Mouse (Mus musculus) cerebellum, adult 8-10 months (tissue): Measurements from ENCODE around the gene Ccin.
A peak's percentile ranks its signal among the peaks of the same experiment; 100 is the strongest.

Experiments used
- DNase-seq: peaks from one replicate; pipeline ENCODE4 v3.0.0; 2022

Gene Ccin

DNA sequence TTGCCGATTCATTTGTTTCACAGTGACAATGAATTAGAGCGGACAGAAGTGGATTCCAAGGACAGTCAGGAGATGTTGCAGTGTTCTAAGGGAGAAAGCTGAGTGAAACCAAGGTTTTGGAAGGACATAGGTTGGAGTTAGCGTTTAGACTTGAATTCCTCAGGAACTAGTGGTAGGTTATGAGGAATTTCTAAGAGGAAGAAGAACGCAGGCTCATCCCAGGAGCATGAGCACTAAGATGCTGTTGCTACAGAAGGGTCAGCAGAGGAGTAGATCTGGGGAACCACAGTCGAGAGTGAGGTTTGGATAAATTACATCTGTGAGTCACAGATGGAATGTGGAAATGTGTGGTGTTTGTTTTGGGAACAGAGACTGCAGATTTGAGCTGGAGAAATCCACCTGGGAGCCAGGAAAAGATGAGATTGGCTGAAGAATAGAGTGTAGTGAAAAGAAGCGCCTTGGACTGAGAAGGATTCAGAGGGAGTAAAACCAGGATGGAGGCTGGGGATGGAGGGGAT, 7.0 kb upstream of the Ccin start:
- DNase-seq: no peak

DNA sequence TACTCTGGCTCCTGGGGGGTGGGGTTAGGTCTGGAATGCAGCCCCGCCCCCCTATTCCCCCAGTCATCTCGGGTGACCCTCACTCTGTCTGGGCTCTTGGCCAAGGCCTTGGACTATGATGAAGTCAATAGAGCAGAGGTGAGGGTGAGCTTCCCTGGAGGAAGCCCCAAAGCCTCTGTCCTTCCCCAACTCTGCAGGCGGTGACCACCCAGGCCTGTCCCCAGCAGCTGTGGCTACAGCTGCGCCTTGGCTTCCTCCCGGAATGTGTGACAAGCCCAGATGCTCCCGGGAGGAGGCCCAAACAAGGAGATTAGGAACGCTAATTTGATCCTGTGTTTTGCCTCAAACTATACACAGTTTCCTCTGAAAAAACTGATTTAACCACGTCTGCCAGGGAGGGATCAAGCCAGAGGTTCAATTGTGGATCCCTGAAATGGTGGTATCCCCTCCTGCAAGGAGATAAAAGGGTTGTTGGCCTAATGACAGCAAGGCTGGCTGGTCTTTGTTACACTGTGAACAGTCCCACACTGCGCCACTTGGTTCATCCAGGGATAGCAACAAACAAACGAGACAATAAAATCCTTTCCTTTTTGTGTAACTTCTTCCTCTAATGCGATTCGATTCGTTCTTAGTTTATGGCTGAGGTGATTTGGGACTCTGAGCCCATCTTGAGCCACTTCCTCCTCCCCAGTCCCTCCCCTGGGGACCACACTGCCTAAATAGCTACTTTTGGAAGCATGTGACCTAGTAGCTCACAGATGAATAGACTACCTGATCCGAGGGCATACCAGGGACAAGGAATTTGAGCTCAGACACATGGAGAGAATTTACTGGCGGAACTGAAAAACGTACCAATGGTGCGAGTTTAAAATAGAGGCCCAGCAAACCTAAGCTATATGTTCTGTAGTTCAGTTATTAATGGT, 4.5 kb upstream of the Ccin start:
- DNase-seq: no peak

- DNase-seq: peak; percentile 67
Observed at GRCm38 (mm10) chr4:43979746-43980145, 3.5 kb upstream of the Ccin start.

GRCm38 (mm10) chr4:43980236-43980635, 3.0 kb upstream of the Ccin start:
- DNase-seq: no peak

- DNase-seq: no peak
Observed at GRCm38 (mm10) chr4:43980846-43981245, 2.4 kb upstream of the Ccin start.

DNA sequence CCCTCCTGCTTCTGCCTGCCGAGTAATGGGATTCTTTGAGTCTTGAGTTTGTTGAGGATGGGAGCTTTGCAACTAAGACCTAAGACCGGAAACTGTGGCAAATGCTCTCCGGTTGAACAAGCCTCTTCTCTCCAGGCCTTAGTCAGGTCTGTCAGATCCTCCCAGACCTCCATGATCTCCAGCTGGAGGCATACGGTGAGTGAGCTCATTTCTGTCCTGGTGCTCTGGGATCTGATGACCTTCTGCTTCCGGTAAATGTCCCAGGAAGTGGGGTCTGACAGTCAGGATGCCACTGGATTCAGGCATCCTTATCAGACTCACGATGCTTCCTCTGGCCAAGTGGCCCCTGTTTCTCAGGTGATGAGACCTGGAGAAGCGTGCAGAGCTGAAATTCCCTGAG, 2.0 kb upstream of the Ccin start:
- no peak for DNase-seq

GRCm38 (mm10) chr4:43982053-43982732, 1.1 kb upstream of the Ccin start:
- peak; percentile 85 for DNase-seq

DNA sequence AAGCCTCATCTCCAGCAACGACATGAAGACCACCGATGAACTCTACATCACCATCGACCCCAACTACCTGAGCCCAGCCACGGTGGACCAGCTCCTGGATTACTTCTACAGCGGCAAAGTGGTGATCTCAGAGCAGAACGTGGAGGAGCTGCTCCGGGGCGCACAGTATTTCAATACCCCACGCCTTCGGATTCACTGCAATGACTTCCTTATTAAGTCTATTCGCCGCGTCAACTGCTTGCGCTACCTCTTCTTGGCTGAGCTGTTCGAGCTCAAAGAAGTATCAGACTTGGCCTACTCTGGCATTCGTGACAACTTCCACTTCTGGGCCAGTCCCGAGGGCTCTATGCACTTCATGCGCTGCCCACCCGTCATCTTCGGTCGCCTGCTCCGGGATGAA, 473 bp downstream of the Ccin start:
- no peak for DNase-seq

GRCm38 (mm10) chr4:43984326-43984725, 1.0 kb downstream of the Ccin start:
- DNase-seq: no peak

GRCm38 (mm10) chr4:43988976-43989375, 5.7 kb downstream of the Ccin start:
- no peak for DNase-seq

DNA sequence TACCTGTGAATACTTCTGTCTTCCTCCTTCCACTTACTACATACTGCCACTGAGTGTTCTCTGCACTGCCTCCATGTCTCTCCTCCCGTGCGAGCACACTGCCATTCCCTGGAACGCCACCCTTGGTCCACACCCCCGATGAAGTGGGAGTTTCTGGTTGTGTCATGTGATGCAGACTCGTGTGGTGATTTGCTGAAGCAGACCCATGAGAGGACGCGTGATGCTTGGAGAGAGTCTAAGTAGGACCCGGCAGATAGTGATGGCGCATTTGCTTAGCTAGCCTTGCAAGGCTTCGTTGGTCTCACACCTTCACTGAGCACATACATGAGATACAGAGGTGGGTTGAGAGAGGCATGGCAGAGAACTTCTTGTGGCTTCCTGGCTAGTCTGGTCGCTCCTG, 9.8 kb downstream of the Ccin start:
- no peak for DNase-seq

GRCm38 (mm10) chr4:43994342-43994741, 11.1 kb downstream of the Ccin start:
- no peak for DNase-seq

DNA sequence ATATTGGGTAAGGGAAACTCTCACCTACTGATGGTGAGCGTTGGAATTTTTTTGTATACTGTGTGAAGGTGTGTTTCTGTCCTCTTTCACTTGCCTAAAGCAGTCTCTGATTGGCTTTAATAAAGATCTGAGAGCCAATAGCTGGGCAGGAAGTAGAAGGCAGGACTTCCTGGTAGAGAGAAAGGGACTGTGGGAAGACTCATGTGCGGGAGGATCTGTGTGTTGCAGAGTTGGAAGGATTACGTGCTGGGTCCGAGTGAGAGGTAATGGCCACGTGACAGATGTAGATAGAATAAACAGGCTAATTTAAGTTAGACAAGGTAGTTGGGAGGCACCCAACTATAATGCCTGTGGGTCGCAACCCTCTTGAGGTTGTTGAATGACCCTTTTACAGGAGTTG, 20.3 kb downstream of the Ccin start:
- no peak for DNase-seq

DNA sequence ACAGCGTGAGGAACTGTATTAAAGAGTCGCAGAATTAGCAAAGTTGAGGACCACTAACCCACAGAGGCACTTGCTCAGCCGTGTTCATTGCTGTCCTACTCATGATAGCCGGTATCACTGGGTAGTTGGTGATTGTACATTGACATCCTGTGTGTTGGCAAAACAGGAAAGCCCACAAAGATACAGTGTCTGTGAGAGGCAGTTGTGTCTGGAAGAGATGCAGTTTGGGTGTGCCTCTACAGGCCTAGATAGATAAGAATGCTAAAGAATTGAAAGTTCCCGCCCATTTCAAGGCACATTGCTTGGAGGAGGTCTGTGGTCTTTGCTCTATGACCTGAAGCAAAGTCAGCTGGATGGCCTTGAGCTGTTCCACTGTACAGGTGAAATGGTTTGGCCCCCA, 20.8 kb downstream of the Ccin start, which contains the start of gene Clta:
Clta (plus strand) TSS at position 327 of the 400 bp plus-strand sequence.
- DNase-seq: no peak

DNA sequence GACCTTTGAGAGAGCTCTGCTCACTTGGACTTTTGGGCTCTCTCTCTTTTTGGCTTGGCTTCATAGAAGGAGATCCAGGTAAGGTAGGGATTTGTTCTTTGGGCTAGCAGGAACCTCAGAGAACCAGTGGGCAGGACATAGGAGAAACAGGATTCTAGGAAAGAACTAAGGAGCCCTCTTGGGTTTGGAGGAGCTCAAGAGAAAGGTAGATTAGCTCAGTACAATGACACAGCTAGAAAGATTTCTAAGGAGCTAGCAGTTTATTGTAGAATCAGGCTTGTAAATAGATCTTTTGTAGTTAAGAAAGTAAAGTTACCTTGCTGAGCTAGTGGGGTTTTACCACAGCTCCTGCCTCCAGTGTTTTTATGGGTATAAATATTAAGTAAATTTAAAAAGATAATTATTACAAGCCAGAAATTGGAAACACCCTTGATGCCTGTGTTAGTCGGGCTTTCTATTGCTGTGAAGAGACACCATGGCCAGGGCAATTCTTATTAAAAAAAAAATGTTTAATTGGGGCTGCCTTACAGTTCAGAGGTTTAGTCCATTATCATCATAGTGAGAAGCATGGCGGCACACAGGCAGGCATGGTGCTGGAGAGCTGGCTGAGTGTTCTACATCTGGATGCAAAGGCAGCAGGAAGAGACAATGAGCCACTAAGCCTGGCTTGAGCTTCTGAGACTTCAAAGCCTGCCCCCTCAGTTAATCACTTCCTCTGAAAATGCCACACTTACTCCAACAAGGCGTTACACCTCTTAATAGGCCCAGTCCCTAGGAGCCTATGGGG, 21.5 kb downstream of the Ccin start:
- no peak for DNase-seq

GRCm38 (mm10) chr4:44010176-44010575, 26.9 kb downstream of the Ccin start:
- DNase-seq: no peak

GRCm38 (mm10) chr4:44010893-44011292, 27.6 kb downstream of the Ccin start:
- no peak for DNase-seq

DNA sequence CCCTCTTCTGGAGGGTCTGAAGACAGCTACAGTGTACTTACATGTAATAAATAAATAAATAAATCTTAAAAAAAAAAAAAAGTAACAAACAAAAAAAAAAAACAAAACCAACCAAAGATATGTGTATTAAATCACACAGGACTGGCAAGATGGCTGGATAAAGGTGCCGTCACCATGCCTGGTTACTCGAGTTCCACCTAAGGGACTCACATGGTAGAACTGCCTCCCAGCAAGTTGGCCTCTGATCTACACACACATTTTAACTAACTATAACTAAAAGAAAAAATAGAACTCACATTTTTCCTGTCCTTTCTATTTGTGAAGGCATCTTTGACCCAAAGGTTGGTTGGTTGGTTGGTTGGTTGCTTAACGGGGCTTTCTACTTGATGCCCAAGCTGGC, 28.5 kb downstream of the Ccin start:
- DNase-seq: no peak

DNA sequence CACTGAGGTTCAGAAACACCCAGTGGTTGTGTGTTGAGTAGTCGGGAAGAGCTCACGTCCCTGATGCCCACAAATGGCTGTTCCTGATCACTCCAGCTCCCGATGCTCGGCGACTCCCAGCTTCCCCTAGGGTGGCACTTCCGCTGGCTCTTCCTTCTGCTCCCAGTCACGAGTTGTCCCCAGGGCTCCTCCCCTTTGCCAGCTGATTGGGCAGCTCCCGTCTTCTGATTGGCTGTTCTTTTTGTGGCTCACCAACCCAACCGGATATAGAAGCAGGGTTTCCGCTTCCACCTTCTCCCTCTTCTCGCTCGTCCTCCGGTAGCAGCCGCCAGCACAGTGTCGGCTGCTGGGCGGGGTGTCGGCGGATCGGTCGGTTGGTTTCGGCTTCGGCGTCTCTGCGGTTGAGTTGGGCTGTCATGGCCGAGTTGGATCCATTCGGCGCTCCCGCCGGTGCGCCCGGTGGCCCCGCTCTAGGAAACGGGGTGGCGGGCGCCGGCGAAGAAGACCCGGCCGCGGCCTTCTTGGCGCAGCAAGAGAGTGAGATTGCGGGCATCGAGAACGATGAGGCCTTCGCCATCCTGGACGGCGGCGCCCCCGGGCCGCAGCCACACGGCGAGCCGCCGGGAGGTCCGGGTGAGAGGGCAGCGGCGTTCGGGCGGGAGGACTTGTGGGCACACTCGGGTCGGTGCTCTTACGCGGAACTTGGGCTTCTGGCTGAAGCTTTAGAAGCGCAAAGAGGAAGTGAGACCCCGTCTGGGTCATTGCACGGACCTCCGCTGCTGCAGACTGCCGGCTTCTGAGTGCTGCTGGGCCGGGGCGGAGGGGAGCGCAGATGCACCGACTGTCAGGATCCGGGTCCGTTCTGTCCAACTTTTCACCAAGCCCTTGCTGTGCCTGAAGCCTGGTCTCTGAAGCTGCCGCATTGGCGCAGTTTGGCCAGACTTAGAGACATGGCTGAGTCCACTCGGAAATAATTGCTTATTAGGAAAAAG, 29.4 kb downstream of the Ccin start:
- DNase-seq: peak; percentile 87

GRCm38 (mm10) chr4:44013391-44014070, 30.2 kb downstream of the Ccin start:
- DNase-seq: no peak

DNA sequence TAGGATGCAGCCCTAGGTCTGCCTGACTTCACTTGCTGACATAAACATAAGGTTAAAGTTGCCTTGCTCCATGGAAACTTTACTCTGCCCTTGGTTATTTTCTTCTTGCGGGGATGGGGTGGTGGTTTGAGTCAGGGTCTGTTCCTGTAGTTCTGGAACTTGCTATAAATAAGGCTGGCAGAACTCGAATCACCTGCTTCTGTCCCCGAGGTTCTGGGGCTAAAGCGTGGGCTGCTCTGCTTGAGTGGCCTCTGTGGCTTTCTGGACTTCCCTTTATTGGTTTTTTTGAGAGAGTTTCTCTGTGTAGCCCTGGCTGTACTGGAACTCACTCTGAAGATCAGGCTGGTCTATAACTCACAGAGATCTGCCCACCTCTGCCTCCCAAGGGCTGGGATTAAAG, 32.8 kb downstream of the Ccin start:
- DNase-seq: no peak
